Mouse (Mus musculus) heart, embryonic 11.5 days (tissue): ENCODE results near the gene Agpat3. TPM values are rescaled to one million over a fixed set of nuclear protein-coding genes. Genes with fewer than 3 reads are reported as not detected.

Experiments used
- ATAC-seq: fragments of 200-750 bp; cut with Nextera tagmentation; replicated peaks from 2 replicates; pipeline ENCODE4 v1.8.0; 2017; ENCODE audit warnings: moderate library complexity; ENCODE audit not compliant: insufficient number of reproducible peaks, low FRiP score, low TSS enrichment
- H3K27ac ChIP-seq: fragments of 300-500 bp; sonication (generic); 2 replicates; pipeline ENCODE4 v1.5.1; 2014; ENCODE audit warnings: mild to moderate bottlenecking, low read depth, low read length
- H3K27me3 ChIP-seq: fragments of 300-500 bp; sonication (generic); 2 replicates; pipeline ENCODE4 v1.6.1; 2014; ENCODE audit warnings: mild to moderate bottlenecking, low read length, mixed read lengths; ENCODE audit not compliant: control insufficient read depth, insufficient read depth
- H3K36me3 ChIP-seq: fragments of 300-500 bp; sonication (generic); 2 replicates; pipeline ENCODE4 v1.6.1; 2014; ENCODE audit warnings: mild to moderate bottlenecking, low read length, moderate library complexity, mixed read lengths; ENCODE audit not compliant: control insufficient read depth, insufficient read depth
- H3K4me1 ChIP-seq: fragments of 300-500 bp; sonication (generic); 2 replicates; pipeline ENCODE4 v1.6.1; 2014; ENCODE audit warnings: low read length; ENCODE audit not compliant: control insufficient read depth, insufficient read depth
- H3K4me2 ChIP-seq: fragments of 300-500 bp; sonication (generic); 2 replicates; pipeline ENCODE4 v1.6.1; 2014; ENCODE audit warnings: mild to moderate bottlenecking, moderate library complexity
- H3K4me3 ChIP-seq: fragments of 300-500 bp; sonication (generic); 2 replicates; pipeline ENCODE4 v1.5.1; 2014; ENCODE audit warnings: low read depth, low read length
- H3K9ac ChIP-seq: fragments of 300-500 bp; sonication (generic); 2 replicates; pipeline ENCODE4 v1.6.1; 2014; ENCODE audit warnings: mild to moderate bottlenecking, low read depth, low read length, moderate library complexity
- H3K9me3 ChIP-seq: fragments of 300-500 bp; sonication (generic); replicated peaks from 2 replicates; pipeline ENCODE4 v1.6.1; 2016; ENCODE audit warnings: low read length; ENCODE audit not compliant: control insufficient read depth
- WGBS: fragments of 180-500 bp; shearing (Covaris S2); extraction: QIAGEN DNeasy Blood & Tissue Kit; methylation state at CpG from one replicate; pipeline ENCODE4 v1.1.7; 2014; ENCODE audit not compliant: insufficient replicate concordance; 5-methylcytosine and 5-hydroxymethylcytosine counted together
- polyA plus RNA-seq: library from polyadenylated mRNA; unstranded; fragments of >200 nt; fragmentation: Nextera tagmentation; extraction: Ambion mirVana; gene quantifications from 2 replicates; pipeline ENCODE4 v1.2.1, GENCODE M21; 2014

The Agpat3 gene
- polyA plus RNA-seq, 1 experiment from 2014 or later, result 36.1 TPM

GRCm38 (mm10) chr10:78355931-78356593 lies 3.8 kb upstream of the Agpat3 start:
- ATAC-seq, result no peak
- no peak overlapping the region for H3K4me3 ChIP-seq
- peaks cover 7% of the 10 kb centered on the region for H3K4me1 ChIP-seq
- no peaks in the 10 kb centered on the region for H3K36me3 ChIP-seq
- H3K9ac ChIP-seq, result no peak overlapping the region
- 79% methylated on average over 1 of the region's 1 CpGs for WGBS
- no peaks in the 10 kb centered on the region for H3K9me3 ChIP-seq
- peaks cover 2% of the 10 kb centered on the region; the same call in 1 of the 2 replicates for H3K27me3 ChIP-seq
- H3K4me2 ChIP-seq, result no peak overlapping the region
- H3K27ac ChIP-seq, result no peak overlapping the region

GRCm38 (mm10) chr10:78353196-78353595 lies 907 bp upstream of the Agpat3 start:
- Histone ChIP-seq H3K27me3 (peaks cover 2% of the 10 kb centered on the region; the same call in 1 of the 2 replicates), H3K4me3 (no peak overlapping the region), H3K9me3 (no peaks in the 10 kb centered on the region), H3K4me2 (no peak overlapping the region), H3K27ac (no peak overlapping the region), H3K9ac (peak overlapping the region; percentile 96; the same call in 1 of the 2 replicates), H3K36me3 (no peaks in the 10 kb centered on the region), H3K4me1 (peaks cover 11% of the 10 kb centered on the region)
- no peak for ATAC-seq
- 62% methylated on average over 4 of the region's 4 CpGs for WGBS

GRCm38 (mm10) chr10:78352666-78353030 lies 359 bp upstream of the Agpat3 start:
- Histone ChIP-seq H3K9me3 (no peaks in the 10 kb centered on the region), H3K4me2 (peak overlapping the region; percentile 82), H3K36me3 (no peaks in the 10 kb centered on the region), H3K9ac (peak overlapping the region; percentile 96), H3K4me1 (peaks cover 11% of the 10 kb centered on the region), H3K4me3 (peak overlapping the region; percentile 90), H3K27me3 (peaks cover 2% of the 10 kb centered on the region; the same call in 1 of the 2 replicates), H3K27ac (0 out of 2 replicates have a peak overlapping the region, but pooled peaks have one; percentile 41)
- 16% methylated on average over 8 of the region's 8 CpGs for WGBS
- ATAC-seq, result no peak

- Histone ChIP-seq H3K27ac (0 out of 2 replicates have a peak overlapping the region, but pooled peaks have one; percentile 41), H3K4me1 (peaks cover 11% of the 10 kb centered on the region), H3K36me3 (no peaks in the 10 kb centered on the region), H3K9me3 (no peaks in the 10 kb centered on the region), H3K4me3 (peak overlapping the region; percentile 90), H3K4me2 (peak overlapping the region; percentile 82), H3K27me3 (peaks cover 2% of the 10 kb centered on the region; the same call in 1 of the 2 replicates), H3K9ac (peak overlapping the region; percentile 96)
- no peak for ATAC-seq
- 2% methylated on average over 13 of the region's 13 CpGs for WGBS
These were observed 764 bp downstream of the Agpat3 start for GRCm38 (mm10) chr10:78351564-78351886.

GRCm38 (mm10) chr10:78350796-78351556 lies 1.3 kb downstream of the Agpat3 start:
- 35% methylated on average over 6 of the region's 6 CpGs for WGBS
- Histone ChIP-seq H3K27ac (no peak overlapping the region), H3K4me2 (peak overlapping the region; percentile 82)

GRCm38 (mm10) chr10:78349464-78350165 lies 2.7 kb downstream of the Agpat3 start:
- 79% methylated on average over 15 of the region's 15 CpGs for WGBS
- ATAC-seq, result no peak
- no peak overlapping the region for H3K4me2 ChIP-seq

More at GRCm38 (mm10) chr10:78350796-78351556, 1.3 kb downstream of the Agpat3 start:
- peak overlapping the region; percentile 90 for H3K4me3 ChIP-seq
- no peaks in the 10 kb centered on the region for H3K36me3 ChIP-seq
- H3K9me3 ChIP-seq, result no peaks in the 10 kb centered on the region
- no peak for ATAC-seq
- H3K4me1 ChIP-seq, result peaks cover 11% of the 10 kb centered on the region
- H3K9ac ChIP-seq, result peak overlapping the region; percentile 96
- H3K27me3 ChIP-seq, result peaks cover 2% of the 10 kb centered on the region; the same call in 1 of the 2 replicates

GRCm38 (mm10) chr10:78348211-78348610 lies 4.1 kb downstream of the Agpat3 start:
- H3K36me3 ChIP-seq, result no peaks in the 10 kb centered on the region
- H3K27ac ChIP-seq, result no peak overlapping the region
- no peak overlapping the region for H3K4me3 ChIP-seq
- H3K4me2 ChIP-seq, result no peak overlapping the region
- WGBS, result 84% methylated on average over 5 of the region's 5 CpGs
- no peak overlapping the region for H3K9ac ChIP-seq
- H3K9me3 ChIP-seq, result no peaks in the 10 kb centered on the region
- no peaks in the 10 kb centered on the region for H3K27me3 ChIP-seq
- H3K4me1 ChIP-seq, result peaks cover 11% of the 10 kb centered on the region
- ATAC-seq, result no peak

More at GRCm38 (mm10) chr10:78349464-78350165, 2.7 kb downstream of the Agpat3 start:
- Histone ChIP-seq H3K4me1 (peaks cover 11% of the 10 kb centered on the region), H3K4me3 (no peak overlapping the region), H3K9ac (no peak overlapping the region), H3K27ac (no peak overlapping the region), H3K36me3 (no peaks in the 10 kb centered on the region), H3K27me3 (peaks cover 2% of the 10 kb centered on the region; the same call in 1 of the 2 replicates), H3K9me3 (no peaks in the 10 kb centered on the region)

- peaks cover 4% of the 10 kb centered on the region; the same call in 1 of the 2 replicates for H3K4me1 ChIP-seq
- no peaks in the 10 kb centered on the region for H3K9me3 ChIP-seq
- H3K36me3 ChIP-seq, result no peaks in the 10 kb centered on the region; the same call in 1 of the 2 replicates
- no peak for ATAC-seq
- H3K4me3 ChIP-seq, result no peak overlapping the region
- no peak overlapping the region for H3K4me2 ChIP-seq
- no peak overlapping the region for H3K9ac ChIP-seq
- 71% methylated on average over 6 of the region's 6 CpGs for whole genome bisulfite sequencing
- no peak overlapping the region for H3K27ac ChIP-seq
- no peaks in the 10 kb centered on the region for H3K27me3 ChIP-seq
These were observed 4.8 kb downstream of the Agpat3 start for GRCm38 (mm10) chr10:78347486-78347885.
